Mouse (Mus musculus) forebrain, embryonic 14.5 days (tissue): ENCODE measurements at regions not wholly inside any gene's neighbourhood (a gene's known extent, or its start where the extent isn't known, plus 50 kb on each side); places are given as distances from the start of the nearest gene placed in this dataset.

Source experiments
- ATAC-seq: fragments of 200-750 bp; cut with Nextera tagmentation; 2 replicates; pipeline ENCODE4 v1.8.0; 2017; ENCODE audit warnings: mild to moderate bottlenecking, moderate library complexity
- DNase-seq: peaks from one replicate; pipeline ENCODE4 v3.0.0-alpha.2; 2015; ENCODE audit warnings: low spot score
- H3K27ac ChIP-seq: fragments of 300-500 bp; sonication (generic); 2 replicates; pipeline ENCODE4 v1.5.1; 2014; ENCODE audit warnings: low read depth, mild to moderate bottlenecking, control low read depth, low read length, moderate library complexity
- H3K27me3 ChIP-seq: fragments of 300-500 bp; sonication (generic); replicated peaks from 2 replicates; pipeline ENCODE4 v1.6.1; 2014; ENCODE audit warnings: low read length, control low read depth, mixed read lengths; ENCODE audit not compliant: control insufficient read depth, insufficient read depth
- H3K36me3 ChIP-seq: fragments of 300-500 bp; sonication (generic); 2 replicates; pipeline ENCODE4 v1.6.1; 2014; ENCODE audit warnings: low read length, control low read depth; ENCODE audit not compliant: control insufficient read depth, insufficient read depth
- H3K4me1 ChIP-seq: fragments of 300-500 bp; sonication (generic); 2 replicates; pipeline ENCODE4 v1.6.1; 2014; ENCODE audit warnings: antibody characterized with exemption, low read length, control low read depth; ENCODE audit not compliant: control insufficient read depth, insufficient read depth
- H3K4me2 ChIP-seq: fragments of 300-500 bp; sonication (generic); 2 replicates; pipeline ENCODE4 v1.6.1; 2014; ENCODE audit warnings: mild to moderate bottlenecking, control low read depth, low read length
- H3K4me3 ChIP-seq: fragments of 300-500 bp; sonication (generic); 2 replicates; pipeline ENCODE4 v1.5.1; 2014; ENCODE audit warnings: low read depth, low read length, control low read depth
- H3K9ac ChIP-seq: fragments of 300-500 bp; sonication (generic); 2 replicates; pipeline ENCODE4 v1.6.1; 2014; ENCODE audit warnings: mild to moderate bottlenecking, low read length, control low read depth, moderate library complexity
- H3K9me3 ChIP-seq: fragments of 300-500 bp; sonication (generic); replicated peaks from 2 replicates; pipeline ENCODE4 v1.6.1; 2016; ENCODE audit warnings: low read length, control low read depth, mixed read lengths; ENCODE audit not compliant: control insufficient read depth
- WGBS: fragments of 180-500 bp; shearing (Covaris S2); extraction: QIAGEN DNeasy Blood & Tissue Kit; methylation state at CpG from one replicate; pipeline ENCODE4 v1.1.7; 2014; 5-methylcytosine and 5-hydroxymethylcytosine counted together

DNA sequence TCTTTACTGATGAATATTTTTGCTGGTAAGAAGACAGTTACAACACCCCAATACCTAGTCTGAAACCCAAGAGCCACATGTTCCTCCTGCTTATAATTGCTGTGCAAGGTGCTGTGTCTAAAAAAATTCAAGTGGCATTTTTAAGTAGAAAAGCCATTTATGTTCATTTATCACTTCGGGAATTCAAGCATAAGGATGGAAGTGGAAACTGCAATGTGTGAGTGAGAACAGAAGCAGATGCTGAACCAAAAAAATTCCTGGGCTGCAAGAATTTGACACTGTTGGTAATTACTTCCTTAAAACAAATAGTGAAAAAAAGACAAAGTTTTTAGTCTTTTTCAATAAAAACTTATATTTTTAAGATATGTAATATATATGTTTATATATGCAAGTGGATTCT is 3227.5 kb upstream of the Gm6569 start:
- Histone ChIP-seq H3K9ac (no peak overlapping the region), H3K36me3 (no peaks in the 10 kb centered on the region), H3K27ac (no peak overlapping the region), H3K27me3 (no peaks in the 10 kb centered on the region), H3K9me3 (no peaks in the 10 kb centered on the region), H3K4me1 (no peaks in the 10 kb centered on the region), H3K4me3 (no peak overlapping the region), H3K4me2 (no peak overlapping the region)
- WGBS, result 87% methylated on average over 1 of the region's 1 CpGs
- ATAC-seq, result no peak
- DNase-seq, result no peak

DNA sequence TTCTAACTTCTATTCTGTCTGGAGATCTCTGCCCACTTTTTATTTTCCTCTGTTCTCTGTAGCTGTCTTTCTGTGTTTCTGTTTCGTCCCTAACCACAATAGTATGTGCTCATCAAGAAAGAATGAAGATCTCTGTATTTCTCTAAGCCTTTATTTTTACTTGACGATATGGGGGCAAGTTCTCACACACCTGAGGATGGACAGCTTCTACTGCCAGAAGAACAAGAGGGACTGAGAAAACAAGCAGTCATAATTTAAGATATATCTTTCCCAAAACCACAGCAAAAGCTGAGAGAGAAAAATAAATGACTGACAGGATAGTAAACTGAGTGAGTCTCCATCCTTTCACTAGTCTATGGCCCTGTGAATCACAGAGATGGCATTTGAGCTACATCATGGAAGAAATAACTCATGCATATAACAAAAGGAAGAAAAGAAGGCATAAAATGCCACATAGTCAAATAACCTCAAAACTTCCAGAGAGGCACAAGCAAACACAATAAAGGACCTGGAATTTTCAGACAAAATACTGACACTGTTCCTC is 3216.2 kb upstream of the Gm6569 start:
- H3K4me1 ChIP-seq, result no peaks in the 10 kb centered on the region
- no peak overlapping the region for H3K4me2 ChIP-seq
- H3K36me3 ChIP-seq, result no peaks in the 10 kb centered on the region
- ATAC-seq (no peak), DNase-seq (no peak)
- 80% methylated on average over 2 of the region's 2 CpGs for WGBS
- no peaks in the 10 kb centered on the region for H3K9me3 ChIP-seq
- no peak overlapping the region for H3K4me3 ChIP-seq
- no peak overlapping the region for H3K27ac ChIP-seq
- no peaks in the 10 kb centered on the region for H3K27me3 ChIP-seq
- H3K9ac ChIP-seq, result no peak overlapping the region

DNA sequence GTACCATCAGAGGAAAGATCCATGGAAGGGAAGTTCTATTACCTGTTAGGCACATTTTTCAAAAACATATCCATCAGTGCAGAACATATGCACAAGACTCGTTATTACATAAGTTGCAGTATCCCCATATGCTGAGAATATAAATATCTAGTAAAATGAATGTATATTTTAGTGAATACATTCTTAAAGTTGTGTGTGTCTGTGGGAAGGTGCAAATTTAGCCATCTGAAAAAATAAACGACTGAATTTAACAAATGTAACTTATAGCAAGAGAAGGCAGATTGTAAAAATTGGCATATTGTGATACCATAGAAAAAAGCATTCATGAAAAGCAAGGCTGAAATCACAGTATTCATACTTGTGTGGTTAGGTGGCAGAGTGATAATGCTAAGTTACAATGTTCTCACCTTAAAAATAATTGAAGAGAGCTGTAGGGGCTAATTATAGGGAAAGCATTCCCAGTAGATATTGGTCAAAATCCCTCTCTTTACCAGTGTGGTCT is 3193.3 kb upstream of the Gm6569 start:
- H3K4me1 ChIP-seq, result peaks cover 6% of the 10 kb centered on the region; the same call in 1 of the 2 replicates
- no peak overlapping the region for H3K4me2 ChIP-seq
- no peaks in the 10 kb centered on the region for H3K27me3 ChIP-seq
- no peaks in the 10 kb centered on the region for H3K36me3 ChIP-seq
- ATAC-seq, result no peak
- H3K9me3 ChIP-seq, result no peaks in the 10 kb centered on the region
- WGBS, result 78% methylated on average over 2 of the region's 2 CpGs
- H3K9ac ChIP-seq, result no peak overlapping the region
- no peak overlapping the region for H3K4me3 ChIP-seq
- no peak for DNase-seq
- no peak overlapping the region for H3K27ac ChIP-seq

DNA sequence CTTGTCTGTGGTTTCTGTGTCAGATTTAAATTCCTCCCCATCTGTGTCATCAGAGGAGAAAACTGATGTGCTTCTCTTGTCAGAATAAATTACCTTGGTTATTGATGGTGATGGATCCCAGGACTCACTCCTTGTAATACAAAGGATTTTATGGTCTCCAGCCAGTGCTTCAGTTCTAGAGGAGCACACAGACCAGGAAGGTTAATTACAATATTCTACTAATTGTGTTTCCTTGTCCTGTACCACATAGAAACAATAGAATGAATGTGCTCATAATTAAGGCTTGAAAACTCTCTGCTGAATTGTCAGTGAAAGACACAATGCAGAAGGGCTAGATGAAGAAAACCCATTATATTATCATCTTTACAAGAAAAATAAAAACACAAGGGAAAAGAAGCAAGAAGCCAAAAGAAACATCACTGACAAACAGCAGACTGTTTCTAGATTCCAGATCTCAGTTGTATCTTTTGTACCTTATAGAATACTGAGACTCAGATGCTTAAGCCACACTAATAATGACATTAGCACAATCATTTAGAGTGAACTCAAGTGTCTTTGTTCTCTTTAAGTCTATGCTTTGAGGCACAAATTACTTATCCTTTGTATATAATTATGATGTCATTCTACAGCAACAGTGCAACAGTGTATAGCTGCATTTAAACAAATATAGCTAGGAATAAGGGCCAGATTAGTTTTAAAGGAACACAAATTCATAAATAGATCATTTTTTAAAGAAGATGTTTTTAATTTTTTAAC is 3189.7 kb upstream of the Gm6569 start:
- DNase-seq (peak; percentile 38), ATAC-seq (peak; percentile 69)
- H3K36me3 ChIP-seq, result no peaks in the 10 kb centered on the region
- no peaks in the 10 kb centered on the region for H3K9me3 ChIP-seq
- no peaks in the 10 kb centered on the region for H3K27me3 ChIP-seq
- no peak overlapping the region for H3K27ac ChIP-seq
- H3K4me1 ChIP-seq, result peaks cover 6% of the 10 kb centered on the region; the same call in 1 of the 2 replicates
- H3K4me3 ChIP-seq, result no peak overlapping the region
- H3K9ac ChIP-seq, result no peak overlapping the region
- no peak overlapping the region for H3K4me2 ChIP-seq

- DNase-seq (peak; percentile 65), ATAC-seq (peak; percentile 86)
- Histone ChIP-seq H3K4me3 (no peak overlapping the region), H3K4me1 (no peaks in the 10 kb centered on the region), H3K9ac (no peak overlapping the region), H3K9me3 (no peaks in the 10 kb centered on the region), H3K36me3 (no peaks in the 10 kb centered on the region), H3K4me2 (no peak overlapping the region), H3K27me3 (no peaks in the 10 kb centered on the region), H3K27ac (no peak overlapping the region)
- WGBS, result 67% methylated on average over 1 of the region's 1 CpGs
Measured at GRCm38 (mm10) chr15:70675549-70675948, 3158.8 kb upstream of the Gm6569 start.

DNA sequence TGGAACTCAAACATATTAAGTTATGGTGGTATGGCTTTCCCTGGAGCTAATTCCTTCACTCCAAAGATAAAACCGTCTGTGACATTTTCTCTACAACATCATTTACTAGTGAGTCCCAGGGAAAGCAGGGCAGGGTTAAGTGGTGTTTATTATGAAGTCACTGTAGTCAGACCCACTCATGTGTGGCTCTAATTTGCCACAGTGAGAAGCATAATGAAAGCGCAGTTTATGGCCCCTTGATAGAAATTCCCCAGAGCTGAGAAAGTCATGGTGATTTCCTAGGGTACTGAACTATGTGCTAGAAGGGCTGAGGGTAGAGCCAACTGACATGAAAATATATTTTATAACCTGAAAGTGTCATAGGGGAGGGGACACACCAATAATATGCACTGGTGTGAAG is 3129.8 kb upstream of the Gm6569 start:
- Histone ChIP-seq H3K4me2 (no peak overlapping the region), H3K9me3 (no peaks in the 10 kb centered on the region), H3K9ac (no peak overlapping the region), H3K4me1 (no peaks in the 10 kb centered on the region), H3K36me3 (no peaks in the 10 kb centered on the region), H3K27ac (no peak overlapping the region), H3K4me3 (no peak overlapping the region), H3K27me3 (no peaks in the 10 kb centered on the region)
- WGBS, result 81% methylated on average over 2 of the region's 2 CpGs
- DNase-seq (no peak), ATAC-seq (no peak)

DNA sequence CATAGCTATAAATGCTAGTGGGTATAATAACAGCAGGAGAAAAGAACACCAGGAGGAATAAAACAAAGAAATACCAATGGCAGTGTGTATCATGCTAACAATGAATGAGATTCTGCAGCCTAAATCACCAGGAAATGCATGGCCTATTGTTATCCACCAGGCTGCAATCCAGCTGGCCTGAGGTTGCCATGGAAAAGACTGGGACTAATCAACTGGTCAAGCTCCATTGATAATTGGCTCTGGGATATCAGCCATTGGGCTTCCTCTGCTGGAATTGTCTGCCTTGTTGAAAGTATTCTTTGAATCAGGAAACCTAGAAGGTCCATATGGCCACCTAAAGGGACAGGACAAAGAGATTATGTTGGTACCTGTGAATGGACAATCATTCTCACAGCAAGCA is 3120.6 kb upstream of the Gm6569 start:
- Histone ChIP-seq H3K36me3 (no peaks in the 10 kb centered on the region), H3K4me3 (no peak overlapping the region), H3K4me1 (peaks cover 3% of the 10 kb centered on the region; the same call in 1 of the 2 replicates), H3K27me3 (no peaks in the 10 kb centered on the region), H3K4me2 (no peak overlapping the region), H3K9me3 (no peaks in the 10 kb centered on the region), H3K9ac (no peak overlapping the region), H3K27ac (no peak overlapping the region)
- ATAC-seq, result peak; percentile 75; the same call in 1 of the 2 replicates
- peak; percentile 49 for DNase-seq

DNA sequence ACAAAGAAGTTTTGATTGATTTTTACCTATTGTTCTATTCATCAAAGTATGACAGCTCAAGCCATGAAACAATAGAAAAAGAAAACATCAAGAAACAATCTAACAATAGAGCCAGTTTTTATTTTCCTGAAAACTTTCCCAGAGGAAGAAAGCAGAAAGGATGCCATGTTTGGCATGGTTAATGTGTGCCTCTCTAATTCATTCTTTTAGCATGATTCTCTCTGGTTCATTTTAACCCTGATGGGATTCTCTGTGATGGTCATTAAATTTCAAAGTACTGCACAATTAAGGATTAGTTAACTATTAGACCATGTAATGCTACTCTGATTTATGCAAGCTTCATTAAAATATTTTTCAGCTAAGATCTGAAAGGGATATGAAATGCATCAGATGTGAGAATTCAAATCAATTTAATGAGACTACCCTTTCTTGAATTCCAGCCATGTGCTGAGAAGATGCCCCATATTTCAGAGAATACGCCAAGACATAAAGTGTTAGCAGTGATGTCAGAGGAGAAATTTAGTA is 3106.9 kb upstream of the Gm6569 start:
- DNase-seq, result peak; percentile 17
- no peaks in the 10 kb centered on the region for H3K9me3 ChIP-seq
- no peak overlapping the region for H3K9ac ChIP-seq
- no peaks in the 10 kb centered on the region for H3K4me1 ChIP-seq
- no peak overlapping the region for H3K27ac ChIP-seq
- H3K4me3 ChIP-seq, result no peak overlapping the region
- H3K4me2 ChIP-seq, result no peak overlapping the region
- no peaks in the 10 kb centered on the region for H3K27me3 ChIP-seq
- no peak for ATAC-seq
- H3K36me3 ChIP-seq, result no peaks in the 10 kb centered on the region
- WGBS, result 71% methylated on average over 1 of the region's 1 CpGs

GRCm38 (mm10) chr15:70727956-70728355 is 3106.4 kb upstream of the Gm6569 start:
- Histone ChIP-seq H3K9me3 (no peaks in the 10 kb centered on the region), H3K4me2 (no peak overlapping the region), H3K36me3 (no peaks in the 10 kb centered on the region), H3K4me1 (no peaks in the 10 kb centered on the region), H3K27me3 (no peaks in the 10 kb centered on the region), H3K9ac (no peak overlapping the region), H3K4me3 (no peak overlapping the region), H3K27ac (no peak overlapping the region)
- DNase-seq, result no peak
- WGBS, result 81% methylated on average over 1 of the region's 1 CpGs
- no peak for ATAC-seq
